Comparison of ENCODE assay signal across 14 mouse cellular contexts in genomic region chr10:128556286-128556685, GRCm38 (mm10). TPM values are rescaled to one million over a fixed set of nuclear protein-coding genes. Genes with fewer than 3 reads are reported as not detected.
DNase-seq lines count a peak whose midpoint lies in the region; ATAC-seq lines count a peak whose summit lies in the region.
"Had no signal": no experiment of that assay in that cellular context is flagged by ENCODE, and none has a peak within 500 bp of the region (broad histone marks: within the 10 kb centered on the region; RNA-seq: fewer than 3 reads in every experiment).

No protein-coding gene starts in this region.

- ATAC-seq in liver, embryonic 12.5 days = peak; percentile 19; the same call in 1 of the 2 replicates
- no peak; the same call in 1 of the 2 replicates for ATAC-seq in liver, embryonic 11.5 days (replicated peaks; ENCODE audit: low FRiP score)
- peak; percentile 61 for ATAC-seq in megakaryocyte-erythroid progenitor cell, adult 5-6 weeks (replicated peaks; ENCODE audit: low FRiP score, low TSS enrichment, poor library complexity, severe bottlenecking)
- ATAC-seq in activated CD4-positive, CD25-positive, alpha-beta regulatory T cell, adult 4 months = no peak

- peaks cover 49% of the 10 kb centered on the region for H3K36me3 ChIP-seq in liver, embryonic 12.5 days
- peaks cover 37% of the 10 kb centered on the region for H3K36me3 ChIP-seq in liver, embryonic 11.5 days (ENCODE audit: control insufficient read depth, insufficient read depth, low read length)

- no peak overlapping the region for H3K27ac ChIP-seq in liver, embryonic 12.5 days
- H3K27ac ChIP-seq in liver, embryonic 11.5 days (ENCODE audit: low read depth, low read length) = no peak overlapping the region
- H3K27ac ChIP-seq: neural tube, embryonic 12.5 days had no signal

- H3K9me3 ChIP-seq in liver, embryonic 12.5 days (replicated peaks) = no peaks in the 10 kb centered on the region
- H3K9me3 ChIP-seq in liver, embryonic 11.5 days (ENCODE audit: control insufficient read depth, low read length) = no peaks in the 10 kb centered on the region
- H3K9me3 ChIP-seq: megakaryocyte, embryonic 14.5 days; neural tube, embryonic 12.5 days had no signal

- H3K4me1 ChIP-seq in liver, embryonic 12.5 days = no peaks in the 10 kb centered on the region
- no peaks in the 10 kb centered on the region for H3K4me1 ChIP-seq in liver, embryonic 11.5 days (replicated peaks; ENCODE audit: control insufficient read depth, insufficient read depth, low read length)
- H3K4me1 ChIP-seq: neural tube, embryonic 12.5 days had no signal

- no peaks in the 10 kb centered on the region for H3K27me3 ChIP-seq in liver, embryonic 12.5 days (replicated peaks)
- H3K27me3 ChIP-seq in liver, embryonic 11.5 days (replicated peaks; ENCODE audit: control insufficient read depth, insufficient read depth, low read length) = no peaks in the 10 kb centered on the region
- H3K27me3 ChIP-seq: megakaryocyte, embryonic 14.5 days; neural tube, embryonic 12.5 days had no signal

- H3K4me2 ChIP-seq in liver, embryonic 12.5 days = no peak overlapping the region
- H3K4me2 ChIP-seq in liver, embryonic 11.5 days = no peak overlapping the region
- H3K4me2 ChIP-seq: neural tube, embryonic 12.5 days had no signal

- DNase-seq in cerebellum, adult 9-11 months = peak; percentile 8
- no peak for DNase-seq in cerebellum, adult 11 months
- DNase-seq in liver, embryonic 11.5 days (ENCODE audit: low spot score) = no peak
- DNase-seq in ES-CJ7 (ENCODE audit: low read depth, low spot score) = peak; percentile 78
- no peak for DNase-seq in frontal cortex, postnatal 36 days (ENCODE audit: low spot score in 2 of 2)
- DNase-seq: cerebellum, postnatal 25 days; gastrocnemius, postnatal 14 days; kidney, adult 11 months; layer of hippocampus, postnatal 36 days had no signal

- H3K9ac ChIP-seq in liver, embryonic 12.5 days = no peak overlapping the region
- no peak overlapping the region for H3K9ac ChIP-seq in liver, embryonic 11.5 days (ENCODE audit: low read depth, low read length)
- H3K9ac ChIP-seq: neural tube, embryonic 12.5 days had no signal

- no peak overlapping the region for H3K4me3 ChIP-seq in liver, embryonic 12.5 days
- no peak overlapping the region for H3K4me3 ChIP-seq in liver, embryonic 11.5 days (ENCODE audit: low read depth, low read length)
- H3K4me3 ChIP-seq: megakaryocyte, embryonic 14.5 days; neural tube, embryonic 12.5 days had no signal

RNA-seq across cellular contexts. Expression of gene Rpl41, which starts 7.2 kb away (rescaled TPM):
- polyA plus RNA-seq in liver, embryonic 12.5 days (2016; fragmentation: Nextera tagmentation; extraction: Ambion mirVana) = 2,924 and 3,037 TPM in 2 replicates
- polyA plus RNA-seq in liver, embryonic 11.5 days (2014; fragmentation: Nextera tagmentation; extraction: Ambion mirVana) = 3,476 and 3,859 TPM in 2 replicates
- 7,210 and 7,602 TPM in 2 replicates for total RNA-seq in megakaryocyte-erythroid progenitor cell, adult 5-6 weeks (2014; fragmentation: Nextera tagmentation)
- total RNA-seq in megakaryocyte-erythroid progenitor cell, adult 5-6 weeks (2017) = 3,211 and 3,934 TPM in 2 replicates
- polyA plus RNA-seq in activated CD4-positive, CD25-positive, alpha-beta regulatory T cell, adult 4 months (2017; shearing (Covaris generic)) = 1,000 to 10,000 TPM; 5,950 to 7,803 TPM

RNA-seq across cellular contexts. Expression of gene Zc3h10, which starts 8.7 kb away (rescaled TPM):
- 7.7 and 8.1 TPM in 2 replicates for polyA plus RNA-seq in liver, embryonic 12.5 days (2016; fragmentation: Nextera tagmentation; extraction: Ambion mirVana)
- 9.9 and 11.1 TPM in 2 replicates for polyA plus RNA-seq in liver, embryonic 11.5 days (2014; fragmentation: Nextera tagmentation; extraction: Ambion mirVana)
- 5.6 and 6.7 TPM in 2 replicates for total RNA-seq in megakaryocyte-erythroid progenitor cell, adult 5-6 weeks (2014; fragmentation: Nextera tagmentation)
- total RNA-seq in megakaryocyte-erythroid progenitor cell, adult 5-6 weeks (2017) = 8.3 and 10.2 TPM in 2 replicates
- polyA plus RNA-seq in activated CD4-positive, CD25-positive, alpha-beta regulatory T cell, adult 4 months (2017; shearing (Covaris generic)) = 10 to 100 TPM in 1 of 2 experiments, 1 to 10 TPM in 1; 6.4 to 10.1 TPM

RNA-seq across cellular contexts. Expression of gene Pa2g4, which starts 9.5 kb away (rescaled TPM):
- 233 and 242 TPM in 2 replicates for polyA plus RNA-seq in liver, embryonic 12.5 days (2016; fragmentation: Nextera tagmentation; extraction: Ambion mirVana)
- polyA plus RNA-seq in liver, embryonic 11.5 days (2014; fragmentation: Nextera tagmentation; extraction: Ambion mirVana) = 384 and 397 TPM in 2 replicates
- total RNA-seq in megakaryocyte-erythroid progenitor cell, adult 5-6 weeks (2014; fragmentation: Nextera tagmentation) = 419 and 446 TPM in 2 replicates
- total RNA-seq in megakaryocyte-erythroid progenitor cell, adult 5-6 weeks (2017) = 426 and 489 TPM in 2 replicates
- polyA plus RNA-seq in activated CD4-positive, CD25-positive, alpha-beta regulatory T cell, adult 4 months (2017; shearing (Covaris generic)) = 100 to 1,000 TPM; 136 to 160 TPM

RNA-seq across cellular contexts. Expression of gene Esyt1, which starts 30.6 kb away (rescaled TPM):
- polyA plus RNA-seq in liver, embryonic 12.5 days (2016; fragmentation: Nextera tagmentation; extraction: Ambion mirVana) = 15.0 and 16.0 TPM in 2 replicates
- 19.1 TPM in 2 replicates for polyA plus RNA-seq in liver, embryonic 11.5 days (2014; fragmentation: Nextera tagmentation; extraction: Ambion mirVana)
- total RNA-seq in megakaryocyte-erythroid progenitor cell, adult 5-6 weeks (2014; fragmentation: Nextera tagmentation) = 49.7 and 53.8 TPM in 2 replicates
- total RNA-seq in megakaryocyte-erythroid progenitor cell, adult 5-6 weeks (2017) = 59.2 and 66.2 TPM in 2 replicates
- polyA plus RNA-seq in activated CD4-positive, CD25-positive, alpha-beta regulatory T cell, adult 4 months (2017; shearing (Covaris generic)) = 10 to 100 TPM; 77.5 to 80.7 TPM

RNA-seq across cellular contexts. Expression of gene Erbb3, which starts 33.2 kb away (rescaled TPM):
- 1.8 TPM in 2 replicates for polyA plus RNA-seq in liver, embryonic 12.5 days (2016; fragmentation: Nextera tagmentation; extraction: Ambion mirVana)
- polyA plus RNA-seq in liver, embryonic 11.5 days (2014; fragmentation: Nextera tagmentation; extraction: Ambion mirVana) = 3.0 and 3.7 TPM in 2 replicates
- total RNA-seq in megakaryocyte-erythroid progenitor cell, adult 5-6 weeks (2014; fragmentation: Nextera tagmentation) = 1.9 and 3.2 TPM in 2 replicates
- 0.09 and 1.2 TPM in 2 replicates for total RNA-seq in megakaryocyte-erythroid progenitor cell, adult 5-6 weeks (2017)
- polyA plus RNA-seq in activated CD4-positive, CD25-positive, alpha-beta regulatory T cell, adult 4 months (2017; shearing (Covaris generic)) = 1 to 10 TPM; 4.1 to 4.2 TPM

Comparison
In these comparisons a context has a peak if more than half of its experiments do, and no peak if none do; other contexts are left out.
1. DNase-seq: peak in cerebellum, adult 9-11 months (single experiment) and ES-CJ7 (single experiment); none in cerebellum, adult 11 months (single experiment), liver, embryonic 11.5 days (single experiment) and frontal cortex, postnatal 36 days (0 of 2).
2. ATAC-seq: peak in liver, embryonic 12.5 days (single experiment) and megakaryocyte-erythroid progenitor cell, adult 5-6 weeks (single experiment); none in liver, embryonic 11.5 days (single experiment) and activated CD4-positive, CD25-positive, alpha-beta regulatory T cell, adult 4 months (single experiment).